Mouse (Mus musculus) right cerebral cortex, postnatal 10 days (tissue): Measurements from ENCODE around the gene Tmem131.

Source experiments
- DNase-seq, 2 experiments: peaks; one replicate each; pipeline ENCODE4 v3.0.0; 2021; ENCODE audit warnings: low spot score in 2 of 2

Tmem131 gene

GRCm38 (mm10) chr1:36943653-36944052 is at the start of gene Tmem131:
Gene Tmem131 (minus strand): TSS chr1:36943666.
- no peak for DNase-seq

DNA sequence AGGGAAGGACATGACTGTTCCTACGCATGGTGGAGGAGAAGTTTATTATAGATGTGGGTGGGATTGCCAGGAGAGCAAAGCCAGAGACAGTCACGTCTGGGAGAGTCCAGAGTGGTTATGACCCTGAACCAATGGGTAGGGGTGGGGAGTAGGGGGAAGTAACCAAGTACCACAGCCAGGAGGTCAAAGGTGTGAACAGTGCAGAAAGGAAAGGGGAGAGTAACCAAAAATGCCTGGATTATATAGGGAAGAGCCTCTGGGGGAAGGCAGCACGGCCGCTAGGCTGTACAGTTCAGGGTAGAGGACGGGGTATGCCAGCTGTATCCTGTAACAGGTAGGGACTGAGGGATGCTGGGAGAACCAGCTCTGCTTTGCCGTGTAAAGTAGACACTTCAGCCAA is 45.1 kb upstream of the Tmem131 start:
- no peak for DNase-seq

DNA sequence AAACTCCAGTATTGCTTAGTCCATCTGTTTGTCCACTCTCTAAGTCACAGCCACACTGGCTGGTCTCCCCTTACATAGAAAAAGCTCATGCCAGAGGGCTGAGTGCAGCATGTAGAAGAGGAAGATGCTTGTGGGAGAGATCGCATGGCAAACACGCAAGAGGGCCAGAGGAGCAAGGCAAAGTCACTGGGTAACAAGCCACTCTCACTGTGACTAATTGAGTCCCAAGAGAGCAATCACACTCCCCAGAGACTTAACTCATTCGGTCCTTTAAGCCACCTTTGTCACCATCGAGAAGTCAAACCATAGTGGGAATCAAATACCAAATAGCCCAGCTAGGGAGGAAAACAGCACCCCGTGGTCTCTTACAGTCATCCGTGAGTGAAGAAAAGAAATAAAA is 44.7 kb upstream of the Tmem131 start:
- DNase-seq = no peak

- no peak for DNase-seq
Measured at GRCm38 (mm10) chr1:36987172-36988148, 44.0 kb upstream of the Tmem131 start.

DNA sequence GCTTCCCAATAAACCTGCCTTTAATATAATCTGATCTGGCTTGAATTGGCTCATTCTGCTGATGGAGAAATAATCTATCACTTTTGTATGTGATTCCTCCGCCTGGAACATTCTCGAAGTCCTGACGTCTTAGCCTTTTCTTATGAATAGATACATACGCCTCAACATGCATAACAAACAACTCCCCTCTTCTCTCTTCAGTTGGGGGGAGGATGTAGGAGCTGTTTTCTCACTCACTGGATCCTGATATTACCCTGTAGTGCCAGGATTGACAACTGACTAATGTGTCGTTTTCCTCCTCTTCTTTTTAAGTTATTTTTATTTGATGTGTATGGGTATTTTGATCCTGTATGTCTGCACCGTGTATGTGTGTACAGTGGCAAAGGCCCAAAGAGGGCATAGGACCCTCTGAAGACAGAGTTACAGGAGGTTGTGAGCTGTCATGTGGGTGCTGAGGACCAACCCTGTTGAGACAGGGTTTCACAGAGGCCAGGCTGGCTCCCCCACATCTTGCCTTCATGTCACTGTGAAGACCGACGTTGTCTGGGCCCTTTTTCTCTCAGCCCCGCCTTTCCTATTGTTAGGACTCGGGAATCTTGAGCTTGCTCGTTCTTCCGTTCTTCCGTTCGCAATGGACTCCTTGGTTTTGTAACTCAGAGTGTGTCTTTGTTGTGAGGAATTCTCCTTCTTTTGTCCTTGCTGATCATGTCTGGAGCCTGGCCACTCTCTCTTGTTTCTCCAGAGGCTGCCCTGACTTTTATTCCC is 43.1 kb upstream of the Tmem131 start:
- DNase-seq = no peak

- no peak for DNase-seq
Measured at GRCm38 (mm10) chr1:36985896-36986295, 42.4 kb upstream of the Tmem131 start.

DNA sequence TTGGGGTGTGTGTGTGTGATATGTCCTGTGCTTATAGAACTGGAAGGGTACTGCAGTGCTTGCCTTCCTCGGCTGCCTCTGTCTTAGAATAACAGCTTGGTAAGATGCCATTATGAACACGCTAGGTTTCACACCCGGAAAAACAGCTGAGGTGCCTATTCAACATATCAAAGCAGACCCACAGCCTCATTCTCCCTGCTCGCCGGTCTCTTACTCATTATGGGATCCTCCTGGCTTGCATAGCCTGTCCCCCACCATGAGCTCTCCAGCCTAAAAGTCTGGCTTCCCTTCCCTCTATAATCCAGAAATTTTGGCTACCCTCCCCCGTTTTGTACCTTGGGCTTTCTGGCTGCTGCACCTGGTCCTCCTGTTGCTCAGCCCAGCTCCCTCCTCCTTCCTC is 40.9 kb upstream of the Tmem131 start:
- no peak for DNase-seq

DNA sequence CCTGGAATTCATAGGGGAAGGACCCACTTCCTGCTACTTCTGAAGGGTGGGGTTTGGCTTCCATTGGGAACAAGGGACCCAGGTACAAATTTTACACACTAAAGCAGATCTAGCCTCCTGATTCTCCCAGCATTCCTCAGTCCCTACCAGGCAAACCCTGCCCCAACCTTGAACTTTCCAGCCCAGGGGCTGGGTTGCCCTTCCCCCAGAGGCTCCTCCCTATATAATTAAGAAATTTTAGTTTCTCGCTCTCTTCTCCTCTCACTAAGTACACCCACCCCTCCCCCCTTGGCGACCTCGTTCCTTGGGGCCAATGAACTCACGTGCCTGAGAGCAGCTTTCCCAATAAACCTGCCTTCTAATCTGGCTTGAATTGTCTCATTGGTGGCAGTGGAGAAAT is 40.3 kb upstream of the Tmem131 start:
- DNase-seq = no peak

DNA sequence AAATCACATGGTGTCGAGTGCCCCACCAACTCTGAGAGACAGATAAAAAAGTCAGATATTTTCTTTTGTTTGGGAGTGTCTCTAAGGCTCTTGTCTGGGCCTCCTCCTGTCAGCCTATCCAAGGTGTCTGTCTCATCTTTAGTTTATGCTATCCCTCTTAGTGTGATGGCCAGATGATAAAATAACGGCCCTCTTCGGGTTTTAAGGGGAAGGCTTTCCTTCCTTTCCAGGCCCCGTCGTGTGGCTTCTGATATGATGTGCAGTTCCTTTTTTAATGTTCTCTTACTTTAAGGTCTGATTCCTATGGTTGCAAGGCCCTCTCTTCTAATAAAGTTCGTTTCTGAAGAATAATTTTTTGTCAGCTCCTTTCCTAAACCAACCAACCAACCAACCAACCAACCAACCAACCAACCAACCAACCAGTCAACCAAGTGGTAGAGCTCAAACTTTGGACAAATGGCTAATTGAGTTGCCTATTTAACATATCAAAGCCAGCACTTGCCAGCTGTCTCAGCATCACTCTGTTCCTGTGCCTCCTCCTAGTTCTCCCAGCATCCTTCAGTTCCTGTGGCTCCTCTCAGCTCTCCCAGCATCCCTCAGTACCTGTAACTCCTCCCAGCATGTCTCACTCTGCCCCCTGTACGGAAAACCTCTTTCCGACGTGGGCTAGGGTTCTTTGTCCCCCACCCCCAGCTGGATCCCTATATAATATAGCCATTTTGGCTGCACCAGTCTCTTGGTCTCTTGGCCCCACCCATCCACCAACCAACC is 38.9 kb upstream of the Tmem131 start:
- DNase-seq = no peak

DNA sequence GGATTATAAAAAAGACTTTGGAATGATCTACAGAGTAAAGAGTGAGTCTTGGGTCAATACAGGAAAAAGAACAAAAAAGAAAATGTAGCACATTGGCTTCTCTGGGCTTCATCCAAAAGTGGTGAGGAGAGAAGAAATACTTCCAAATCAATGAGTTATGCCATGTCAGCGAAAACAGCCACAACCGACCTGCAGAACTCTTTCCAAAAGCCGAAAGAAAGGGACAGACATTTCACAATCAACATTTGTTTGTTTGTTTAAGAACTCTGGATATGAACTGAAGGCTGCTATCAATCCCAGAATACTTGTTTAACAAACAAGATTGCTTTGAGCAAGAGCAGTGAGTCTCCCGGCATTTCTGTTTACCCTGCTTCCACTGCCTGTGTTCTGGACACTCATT is 33.3 kb upstream of the Tmem131 start:
- no peak for DNase-seq

- no peak for DNase-seq
Measured at GRCm38 (mm10) chr1:36970918-36971617, 27.6 kb upstream of the Tmem131 start.

DNA sequence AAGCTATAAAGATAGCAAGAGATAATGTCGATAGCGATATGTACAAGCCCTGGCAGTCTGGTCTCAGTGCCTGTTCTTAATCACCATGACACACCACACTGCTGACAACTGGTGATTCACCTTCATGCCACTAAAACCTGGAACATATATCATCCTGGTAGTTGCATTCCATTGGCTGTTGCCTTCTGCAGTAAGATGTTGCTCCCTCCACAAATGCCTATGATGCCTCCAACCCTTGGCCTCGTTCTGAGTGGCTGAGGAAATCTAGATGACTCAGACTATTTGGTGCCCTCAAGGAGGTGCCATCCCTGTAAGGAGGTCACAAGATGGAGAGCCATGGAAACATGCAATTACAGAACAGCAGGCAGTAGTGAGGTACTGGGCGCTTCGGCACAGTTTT is 22.4 kb upstream of the Tmem131 start:
- no peak for DNase-seq

DNA sequence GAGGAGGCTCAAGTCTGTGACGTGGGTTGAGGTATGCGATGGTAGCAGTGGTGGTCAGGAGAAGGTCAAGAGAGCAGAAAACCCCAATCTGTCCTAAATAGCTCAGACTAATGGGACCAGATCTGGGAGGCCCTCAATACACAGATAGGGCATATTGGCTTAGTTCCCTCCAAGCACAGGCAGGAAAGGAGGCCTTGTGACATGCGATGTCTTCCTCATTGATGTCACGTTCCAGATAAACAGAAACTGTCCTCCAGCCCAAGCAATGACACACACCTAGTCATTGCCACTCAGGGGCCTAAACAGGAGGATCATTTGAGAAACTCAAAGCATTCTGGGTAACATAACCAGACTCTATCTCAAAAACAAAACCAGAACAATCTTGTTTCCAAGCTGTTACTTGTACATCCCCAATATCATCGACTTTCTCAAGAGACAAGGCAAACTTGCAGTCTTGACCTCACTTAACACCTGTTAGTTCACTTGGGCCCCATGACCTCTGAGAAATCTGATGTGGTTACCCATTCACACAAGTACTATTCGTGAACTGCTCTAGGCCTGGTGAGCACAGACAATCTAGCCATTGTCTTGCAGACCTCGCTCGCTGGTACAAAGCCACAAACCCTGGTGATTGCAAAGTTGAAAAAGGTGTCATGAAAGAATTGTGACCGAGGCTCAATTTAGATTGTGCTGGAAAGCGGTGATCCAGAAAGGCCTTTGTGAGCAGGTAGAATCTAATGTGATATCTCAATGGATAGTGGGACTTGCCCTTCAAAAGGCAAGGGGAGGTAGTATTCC is 19.1 kb upstream of the Tmem131 start:
- no peak for DNase-seq

- DNase-seq = no peak
Measured at GRCm38 (mm10) chr1:36960509-36961222, 17.2 kb upstream of the Tmem131 start.

DNA sequence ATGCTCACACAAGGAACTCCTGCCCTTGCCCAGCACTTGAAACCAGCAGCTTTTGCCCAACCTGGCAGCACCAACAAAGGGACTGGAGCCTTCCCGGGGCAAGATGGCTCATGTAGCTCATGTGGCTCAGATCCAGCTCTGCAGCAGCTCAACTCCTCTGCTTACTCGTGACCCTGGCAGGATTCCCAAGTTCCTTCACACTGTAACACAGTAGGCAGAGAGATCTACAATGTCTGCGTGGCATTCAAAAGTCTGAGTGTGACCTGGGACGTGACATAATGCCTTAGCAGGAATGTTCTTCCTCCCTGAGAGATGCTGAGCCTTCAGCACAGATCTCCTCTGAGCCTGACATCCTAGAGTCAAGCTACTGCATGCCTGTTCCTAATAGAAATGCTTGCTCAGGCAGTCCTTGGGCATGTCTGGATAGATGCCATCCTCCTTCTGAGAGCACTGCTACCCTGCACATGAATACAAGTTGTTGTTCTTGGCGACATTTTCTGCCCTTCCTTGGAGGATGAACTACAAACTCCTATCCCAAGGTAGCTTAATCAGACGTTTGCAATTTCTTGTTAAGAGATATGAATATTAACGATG is 6.2 kb upstream of the Tmem131 start:
- peak; percentile 40 to 54 for DNase-seq

- DNase-seq = no peak
Measured at GRCm38 (mm10) chr1:36947448-36947847, 4.0 kb upstream of the Tmem131 start.

GRCm38 (mm10) chr1:36940381-36940762 is 3.1 kb downstream of the Tmem131 start:
- no peak for DNase-seq

GRCm38 (mm10) chr1:36939506-36940380 is 3.7 kb downstream of the Tmem131 start:
- peak; percentile 95 for DNase-seq
